Mouse (Mus musculus): ENCODE measurements around the gene Sorl1. TPM values are rescaled to one million over a fixed set of nuclear protein-coding genes. Genes with fewer than 3 reads are reported as not detected.

Gene Sorl1
- total and polyA plus RNA-seq, 2 experiments from 2014 or later = 5.6 to 17.9 TPM

GRCm38 (mm10) chr9:42102013-42102412 lies 22.1 kb downstream of the Sorl1 start:
- Histone ChIP-seq H3K27me3 (ENCODE audit: insufficient read depth, low read length) (no peaks in the 10 kb centered on the region), H3K36me3 (ENCODE audit: insufficient read depth) (peaks cover 10% of the 10 kb centered on the region; the same call in 1 of the 2 replicates), H3K9me3 (ENCODE audit: low read length) (no peaks in the 10 kb centered on the region), H3K4me1 (ENCODE audit: insufficient read depth) (no peaks in the 10 kb centered on the region), H3K4me3 (ENCODE audit: low read depth, low read length) (no peak overlapping the region), H3K27ac (ENCODE audit: low read depth, low read length) (no peak overlapping the region), H3K9ac (no peak overlapping the region), H3K4me2 (ENCODE audit: low read depth) (no peak overlapping the region)
- 95% methylated on average over 6 of the region's 6 CpGs for WGBS
- no peak for TF ChIP-seq CTCF (IDR thresholded peaks at IDR 0.05; ENCODE audit: low read depth)
- DNase-seq = no peak
- ATAC-seq = no peak

GRCm38 (mm10) chr9:42101266-42101665 lies 22.8 kb downstream of the Sorl1 start:
- H3K4me2 ChIP-seq (ENCODE audit: low read depth) = no peak overlapping the region
- no peak for ATAC-seq
- TF ChIP-seq CTCF (IDR thresholded peaks at IDR 0.05; ENCODE audit: low read depth) = no peak
- no peaks in the 10 kb centered on the region for H3K27me3 ChIP-seq (ENCODE audit: insufficient read depth, low read length)
- no peak overlapping the region for H3K4me3 ChIP-seq (ENCODE audit: low read depth, low read length)
- WGBS = 64% methylated on average over 7 of the region's 7 CpGs
- peaks cover 15% of the 10 kb centered on the region; the same call in 1 of the 2 replicates for H3K36me3 ChIP-seq (ENCODE audit: insufficient read depth)
- H3K27ac ChIP-seq (ENCODE audit: low read depth, low read length) = no peak overlapping the region
- no peak for DNase-seq
- no peak overlapping the region for H3K9ac ChIP-seq
- no peaks in the 10 kb centered on the region for H3K9me3 ChIP-seq (ENCODE audit: low read length)
- no peaks in the 10 kb centered on the region for H3K4me1 ChIP-seq (ENCODE audit: insufficient read depth)

- Histone ChIP-seq H3K36me3 (ENCODE audit: insufficient read depth) (peaks cover 15% of the 10 kb centered on the region; the same call in 1 of the 2 replicates), H3K27ac (ENCODE audit: low read depth, low read length) (no peak overlapping the region), H3K9me3 (ENCODE audit: low read length) (no peaks in the 10 kb centered on the region), H3K4me1 (ENCODE audit: insufficient read depth) (no peaks in the 10 kb centered on the region), H3K9ac (no peak overlapping the region), H3K4me3 (ENCODE audit: low read depth, low read length) (no peak overlapping the region), H3K27me3 (ENCODE audit: insufficient read depth, low read length) (no peaks in the 10 kb centered on the region), H3K4me2 (ENCODE audit: low read depth) (no peak overlapping the region)
- TF ChIP-seq CTCF (IDR thresholded peaks at IDR 0.05; ENCODE audit: low read depth) = no peak
- DNase-seq (no peak), ATAC-seq (no peak)
- WGBS = 44% methylated on average over 9 of the region's 9 CpGs
These were observed 23.4 kb downstream of the Sorl1 start for GRCm38 (mm10) chr9:42100618-42101210.

GRCm38 (mm10) chr9:42098474-42099121 lies 25.5 kb downstream of the Sorl1 start:
- ATAC-seq = no peak
- no peaks in the 10 kb centered on the region for H3K27me3 ChIP-seq (ENCODE audit: insufficient read depth, low read length)
- no peak overlapping the region for H3K9ac ChIP-seq
- TF ChIP-seq CTCF (IDR thresholded peaks at IDR 0.05; ENCODE audit: low read depth) = no peak
- H3K27ac ChIP-seq (ENCODE audit: low read depth, low read length) = no peak overlapping the region
- no peak overlapping the region for H3K4me2 ChIP-seq (ENCODE audit: low read depth)
- H3K9me3 ChIP-seq (ENCODE audit: low read length) = no peaks in the 10 kb centered on the region
- peaks cover 15% of the 10 kb centered on the region; the same call in 1 of the 2 replicates for H3K36me3 ChIP-seq (ENCODE audit: insufficient read depth)
- no peak overlapping the region for H3K4me3 ChIP-seq (ENCODE audit: low read depth, low read length)
- no peak for DNase-seq
- WGBS = 80% methylated on average over 5 of the region's 5 CpGs
- no peaks in the 10 kb centered on the region for H3K4me1 ChIP-seq (ENCODE audit: insufficient read depth)

GRCm38 (mm10) chr9:42097731-42098473 lies 26.2 kb downstream of the Sorl1 start:
- 96% methylated on average over 8 of the region's 8 CpGs for WGBS
- ATAC-seq = no peak
- no peaks in the 10 kb centered on the region for H3K27me3 ChIP-seq (ENCODE audit: insufficient read depth, low read length)
- no peak overlapping the region for H3K4me2 ChIP-seq (ENCODE audit: low read depth)
- no peak for TF ChIP-seq CTCF (IDR thresholded peaks at IDR 0.05; ENCODE audit: low read depth)
- H3K4me3 ChIP-seq (ENCODE audit: low read depth, low read length) = no peak overlapping the region
- no peak for DNase-seq
- H3K27ac ChIP-seq (ENCODE audit: low read depth, low read length) = no peak overlapping the region
- no peak overlapping the region for H3K9ac ChIP-seq
- no peaks in the 10 kb centered on the region for H3K9me3 ChIP-seq (ENCODE audit: low read length)
- H3K4me1 ChIP-seq (ENCODE audit: insufficient read depth) = no peaks in the 10 kb centered on the region
- H3K36me3 ChIP-seq (ENCODE audit: insufficient read depth) = peaks cover 10% of the 10 kb centered on the region; the same call in 1 of the 2 replicates

- no peak for ATAC-seq
- H3K4me2 ChIP-seq (ENCODE audit: low read depth) = no peak overlapping the region
- no peak overlapping the region for H3K9ac ChIP-seq
- H3K27ac ChIP-seq (ENCODE audit: low read depth, low read length) = no peak overlapping the region
- no peak for DNase-seq
- H3K4me1 ChIP-seq (ENCODE audit: insufficient read depth) = no peaks in the 10 kb centered on the region
- TF ChIP-seq CTCF (IDR thresholded peaks at IDR 0.05; ENCODE audit: low read depth) = no peak
- H3K4me3 ChIP-seq (ENCODE audit: low read depth, low read length) = no peak overlapping the region
- 93% methylated on average over 7 of the region's 7 CpGs for WGBS
- no peaks in the 10 kb centered on the region for H3K9me3 ChIP-seq (ENCODE audit: low read length)
- H3K27me3 ChIP-seq (ENCODE audit: insufficient read depth, low read length) = no peaks in the 10 kb centered on the region
- peaks cover 13% of the 10 kb centered on the region for H3K36me3 ChIP-seq (ENCODE audit: insufficient read depth)
These were observed 26.9 kb downstream of the Sorl1 start for GRCm38 (mm10) chr9:42097006-42097730.
